Mouse (Mus musculus) CH12.LX (cell line): Measurements from ENCODE around the gene Tcl1b3.
"Not testable (repeated sequence)": the region's sequence is repeated elsewhere in the genome, so short reads cannot be mapped to it uniquely, and the experiment has no call there.

Experiments used
- MAFK ChIP-seq: IDR thresholded peaks from 2 replicates; pipeline ENCODE4 v1.6.1; 2011; ENCODE audit warnings: low read length, improper control_type of control experiment; ENCODE audit not compliant: insufficient replicate concordance
- MXI1 ChIP-seq: IDR thresholded peaks from 2 replicates; pipeline ENCODE4 v1.6.1; 2011; ENCODE audit warnings: mild to moderate bottlenecking, low read depth, low read length, improper control_type of control experiment
- POLR2A ChIP-seq: IDR thresholded peaks from 2 replicates; pipeline ENCODE4 v1.6.1; 2011; ENCODE audit warnings: low read depth, mild to moderate bottlenecking, improper control_type of control experiment, low read length

DNA sequence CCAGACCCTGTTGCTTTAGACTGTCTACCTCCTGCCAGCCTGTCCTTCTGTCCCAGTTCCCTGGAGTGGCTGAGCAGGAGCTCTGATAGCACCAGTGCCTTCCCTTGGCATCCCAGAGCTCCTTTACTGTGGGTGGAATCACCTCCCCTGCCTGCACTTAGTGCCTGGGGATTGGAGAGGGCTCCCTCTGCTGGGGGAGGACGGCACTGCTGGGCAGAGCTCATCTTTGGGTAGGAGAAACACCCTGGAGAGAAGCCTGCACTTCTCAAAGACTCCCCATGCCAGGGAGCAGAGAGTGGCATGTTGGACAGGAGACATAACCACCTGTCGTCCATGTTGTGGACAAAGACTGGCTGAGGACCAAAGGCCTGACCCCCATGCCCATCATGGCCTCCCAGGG, 16.5 kb upstream of the Tcl1b3 start:
- not testable (repeated sequence) for TF ChIP-seq MAFK, POLR2A, MXI1
